Mouse (Mus musculus): ENCODE measurements at regions not wholly inside any gene's neighbourhood (a gene's known extent, or its start where the extent isn't known, plus 50 kb on each side); places are given as distances from the start of the nearest gene placed in this dataset.

- H3K27ac ChIP-seq: no peak overlapping the region
These were observed 166.9 kb upstream of the Cadm1 start for GRCm38 (mm10) chr9:47363086-47363485.

GRCm38 (mm10) chr9:47364762-47365161 lies 165.2 kb upstream of the Cadm1 start:
- H3K27me3 ChIP-seq (ENCODE audit: control insufficient read depth, insufficient read depth, low read length): no peaks in the 10 kb centered on the region; the same call in 1 of the 2 replicates
- no peak overlapping the region for H3K27ac ChIP-seq
- H3K4me3 ChIP-seq (replicated peaks; ENCODE audit: low read length): no peak overlapping the region
- no peak for ATAC-seq (ENCODE audit: low FRiP score)
- H3K4me2 ChIP-seq (replicated peaks): no peak overlapping the region
- peaks cover 24% of the 10 kb centered on the region for H3K4me1 ChIP-seq (replicated peaks; ENCODE audit: control insufficient read depth, insufficient read depth, low read length)
- 75% methylated on average over 3 of the region's 3 CpGs for WGBS
- no peaks in the 10 kb centered on the region for H3K9me3 ChIP-seq (ENCODE audit: control insufficient read depth, low read length)
- DNase-seq (ENCODE audit: low spot score): no peak
- H3K36me3 ChIP-seq (replicated peaks; ENCODE audit: control insufficient read depth, insufficient read depth): no peaks in the 10 kb centered on the region
- H3K9ac ChIP-seq: no peak overlapping the region

More at GRCm38 (mm10) chr9:47363086-47363485, 166.9 kb upstream of the Cadm1 start:
- H3K4me2 ChIP-seq (replicated peaks): no peak overlapping the region
- no peaks in the 10 kb centered on the region for H3K9me3 ChIP-seq (ENCODE audit: control insufficient read depth, low read length)
- no peaks in the 10 kb centered on the region; the same call in 1 of the 2 replicates for H3K27me3 ChIP-seq (ENCODE audit: control insufficient read depth, insufficient read depth, low read length)
- ATAC-seq (ENCODE audit: low FRiP score) (no peak), DNase-seq (ENCODE audit: low spot score) (no peak)
- WGBS: 8% methylated on average over 11 of the region's 11 CpGs
- peaks cover 18% of the 10 kb centered on the region for H3K4me1 ChIP-seq (replicated peaks; ENCODE audit: control insufficient read depth, insufficient read depth, low read length)
- no peak overlapping the region for H3K4me3 ChIP-seq (replicated peaks; ENCODE audit: low read length)
- no peaks in the 10 kb centered on the region for H3K36me3 ChIP-seq (replicated peaks; ENCODE audit: control insufficient read depth, insufficient read depth)
- 0 out of 2 replicates have a peak overlapping the region, but pooled peaks have one; percentile 4 for H3K9ac ChIP-seq

GRCm38 (mm10) chr9:47367266-47367957 lies 162.6 kb upstream of the Cadm1 start:
- Histone ChIP-seq H3K27me3 (ENCODE audit: control insufficient read depth, insufficient read depth, low read length) (no peaks in the 10 kb centered on the region), H3K36me3 (replicated peaks; ENCODE audit: control insufficient read depth, insufficient read depth) (no peaks in the 10 kb centered on the region), H3K4me3 (replicated peaks; ENCODE audit: low read length) (peak overlapping the region; percentile 19), H3K4me2 (replicated peaks) (peak overlapping the region; percentile 67), H3K9me3 (ENCODE audit: control insufficient read depth, low read length) (no peaks in the 10 kb centered on the region), H3K4me1 (replicated peaks; ENCODE audit: control insufficient read depth, insufficient read depth, low read length) (peaks cover 24% of the 10 kb centered on the region), H3K27ac (no peak overlapping the region), H3K9ac (peak overlapping the region; percentile 37; the same call in 1 of the 2 replicates)
- ATAC-seq (ENCODE audit: low FRiP score) (peak; percentile 71; the same call in 1 of the 2 replicates), DNase-seq (ENCODE audit: low spot score) (peak; percentile 61)
- 5% methylated on average over 17 of the region's 17 CpGs for WGBS

GRCm38 (mm10) chr9:47368015-47368901 lies 161.7 kb upstream of the Cadm1 start:
- peak overlapping the region; percentile 37 for H3K9ac ChIP-seq
- no peak for DNase-seq (ENCODE audit: low spot score)

GRCm38 (mm10) chr9:47372296-47372695 lies 157.7 kb upstream of the Cadm1 start:
- Histone ChIP-seq H3K4me2 (replicated peaks) (no peak overlapping the region), H3K27ac (no peak overlapping the region), H3K9me3 (ENCODE audit: control insufficient read depth, low read length) (no peaks in the 10 kb centered on the region), H3K4me1 (replicated peaks; ENCODE audit: control insufficient read depth, insufficient read depth, low read length) (peaks cover 10% of the 10 kb centered on the region; the same call in 1 of the 2 replicates), H3K27me3 (ENCODE audit: control insufficient read depth, insufficient read depth, low read length) (no peaks in the 10 kb centered on the region), H3K4me3 (replicated peaks; ENCODE audit: low read length) (no peak overlapping the region), H3K36me3 (replicated peaks; ENCODE audit: control insufficient read depth, insufficient read depth) (no peaks in the 10 kb centered on the region), H3K9ac (no peak overlapping the region)
- ATAC-seq (ENCODE audit: low FRiP score) (no peak), DNase-seq (ENCODE audit: low spot score) (no peak)
- 82% methylated on average over 7 of the region's 7 CpGs for WGBS

More at GRCm38 (mm10) chr9:47368015-47368901, 161.7 kb upstream of the Cadm1 start:
- H3K27me3 ChIP-seq (ENCODE audit: control insufficient read depth, insufficient read depth, low read length): no peaks in the 10 kb centered on the region
- no peaks in the 10 kb centered on the region for H3K36me3 ChIP-seq (replicated peaks; ENCODE audit: control insufficient read depth, insufficient read depth)
- H3K4me1 ChIP-seq (replicated peaks; ENCODE audit: control insufficient read depth, insufficient read depth, low read length): peaks cover 16% of the 10 kb centered on the region; the same call in 1 of the 2 replicates
- H3K27ac ChIP-seq: no peak overlapping the region
- peak overlapping the region; percentile 19 for H3K4me3 ChIP-seq (replicated peaks; ENCODE audit: low read length)
- no peaks in the 10 kb centered on the region for H3K9me3 ChIP-seq (ENCODE audit: control insufficient read depth, low read length)
- 4% methylated on average over 30 of the region's 31 CpGs for WGBS
- H3K4me2 ChIP-seq (replicated peaks): peak overlapping the region; percentile 67
- ATAC-seq (ENCODE audit: low FRiP score): peak; percentile 62; the same call in 1 of the 2 replicates

GRCm38 (mm10) chr9:47374086-47374485 lies 155.9 kb upstream of the Cadm1 start:
- WGBS: 95% methylated on average over 7 of the region's 7 CpGs
- DNase-seq (ENCODE audit: low spot score): no peak

GRCm38 (mm10) chr9:47376645-47377044 lies 153.3 kb upstream of the Cadm1 start:
- no peak overlapping the region for H3K9ac ChIP-seq
- no peak for ATAC-seq (ENCODE audit: low FRiP score)
- 89% methylated on average over 1 of the region's 1 CpGs for WGBS

More at GRCm38 (mm10) chr9:47374086-47374485, 155.9 kb upstream of the Cadm1 start:
- no peaks in the 10 kb centered on the region for H3K27me3 ChIP-seq (ENCODE audit: control insufficient read depth, insufficient read depth, low read length)
- H3K27ac ChIP-seq: no peak overlapping the region
- H3K4me3 ChIP-seq (replicated peaks; ENCODE audit: low read length): no peak overlapping the region
- H3K4me2 ChIP-seq (replicated peaks): no peak overlapping the region
- H3K9ac ChIP-seq: no peak overlapping the region
- no peaks in the 10 kb centered on the region for H3K9me3 ChIP-seq (ENCODE audit: control insufficient read depth, low read length)
- H3K4me1 ChIP-seq (replicated peaks; ENCODE audit: control insufficient read depth, insufficient read depth, low read length): no peaks in the 10 kb centered on the region
- H3K36me3 ChIP-seq (replicated peaks; ENCODE audit: control insufficient read depth, insufficient read depth): no peaks in the 10 kb centered on the region
- ATAC-seq (ENCODE audit: low FRiP score): no peak

GRCm38 (mm10) chr9:47378541-47378940 lies 151.4 kb upstream of the Cadm1 start:
- no peak for DNase-seq (ENCODE audit: low spot score)
- no peaks in the 10 kb centered on the region for H3K4me1 ChIP-seq (replicated peaks; ENCODE audit: control insufficient read depth, insufficient read depth, low read length)
- no peak overlapping the region for H3K4me2 ChIP-seq (replicated peaks)
- no peaks in the 10 kb centered on the region for H3K36me3 ChIP-seq (replicated peaks; ENCODE audit: control insufficient read depth, insufficient read depth)
- no peak overlapping the region for H3K9ac ChIP-seq
- H3K27me3 ChIP-seq (ENCODE audit: control insufficient read depth, insufficient read depth, low read length): no peaks in the 10 kb centered on the region
- no peaks in the 10 kb centered on the region for H3K9me3 ChIP-seq (ENCODE audit: control insufficient read depth, low read length)
- H3K27ac ChIP-seq: no peak overlapping the region
- 88% methylated on average over 5 of the region's 5 CpGs for WGBS
- ATAC-seq (ENCODE audit: low FRiP score): no peak
- no peak overlapping the region for H3K4me3 ChIP-seq (replicated peaks; ENCODE audit: low read length)

More at GRCm38 (mm10) chr9:47376645-47377044, 153.3 kb upstream of the Cadm1 start:
- Histone ChIP-seq H3K4me2 (replicated peaks) (no peak overlapping the region), H3K36me3 (replicated peaks; ENCODE audit: control insufficient read depth, insufficient read depth) (no peaks in the 10 kb centered on the region), H3K4me3 (replicated peaks; ENCODE audit: low read length) (no peak overlapping the region), H3K4me1 (replicated peaks; ENCODE audit: control insufficient read depth, insufficient read depth, low read length) (no peaks in the 10 kb centered on the region), H3K9me3 (ENCODE audit: control insufficient read depth, low read length) (no peaks in the 10 kb centered on the region), H3K27me3 (ENCODE audit: control insufficient read depth, insufficient read depth, low read length) (no peaks in the 10 kb centered on the region), H3K27ac (no peak overlapping the region)
- no peak for DNase-seq (ENCODE audit: low spot score)

GRCm38 (mm10) chr9:47380361-47380760 lies 149.6 kb upstream of the Cadm1 start:
- DNase-seq (ENCODE audit: low spot score) (no peak), ATAC-seq (ENCODE audit: low FRiP score) (no peak)
- Histone ChIP-seq H3K9me3 (ENCODE audit: control insufficient read depth, low read length) (no peaks in the 10 kb centered on the region), H3K27me3 (ENCODE audit: control insufficient read depth, insufficient read depth, low read length) (no peaks in the 10 kb centered on the region), H3K9ac (no peak overlapping the region), H3K4me3 (replicated peaks; ENCODE audit: low read length) (no peak overlapping the region), H3K4me2 (replicated peaks) (no peak overlapping the region), H3K36me3 (replicated peaks; ENCODE audit: control insufficient read depth, insufficient read depth) (no peaks in the 10 kb centered on the region), H3K4me1 (replicated peaks; ENCODE audit: control insufficient read depth, insufficient read depth, low read length) (peaks cover 7% of the 10 kb centered on the region; the same call in 1 of the 2 replicates), H3K27ac (no peak overlapping the region)
- 68% methylated on average over 7 of the region's 7 CpGs for WGBS

Measured in hindbrain, embryonic 14.5 days (tissue).